Mouse (Mus musculus) spleen, adult 2 months (tissue): ENCODE results near the gene Ifna7.
"Not testable (repeated sequence)": the region's sequence is repeated elsewhere in the genome, so short reads cannot be mapped to it uniquely, and the experiment has no call there.

Source experiments
- CTCF ChIP-seq: fragments of 200-500 bp; IDR thresholded peaks from 2 replicates; pipeline ENCODE4 v1.5.1; 2011; ENCODE audit warnings: mild to moderate bottlenecking, inconsistent platforms; ENCODE audit not compliant: insufficient read depth, insufficient read length, insufficient replicate concordance; ENCODE audit errors: extremely low read depth
- POLR2A ChIP-seq: fragments of 200-500 bp; IDR thresholded peaks from 2 replicates; pipeline ENCODE4 v1.6.1; 2011; ENCODE audit warnings: low read depth, low read length, inconsistent platforms

DNA sequence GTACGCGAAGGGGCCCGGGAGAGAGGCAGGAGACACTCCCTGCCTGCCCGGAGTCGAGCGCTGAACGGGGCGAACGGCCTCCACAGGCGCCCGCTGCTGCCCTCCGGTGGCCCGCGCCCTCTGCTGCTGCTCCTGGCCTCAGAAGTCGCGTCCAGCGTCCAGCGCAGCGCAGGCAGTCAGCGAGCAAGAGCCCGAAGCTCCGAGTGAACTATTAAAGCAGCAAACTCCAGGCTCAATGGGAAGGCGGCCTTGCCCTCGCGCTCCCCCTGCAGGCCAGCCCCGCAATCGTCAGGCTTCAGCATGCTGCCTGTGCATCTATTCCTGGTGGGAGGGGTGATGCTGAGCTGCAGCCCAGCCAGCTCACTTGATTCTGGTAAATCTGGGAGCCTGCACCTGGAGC is 30.6 kb upstream of the Ifna7 start, which contains the start of gene Gm13276:
- not testable (repeated sequence) for TF ChIP-seq POLR2A, CTCF
